Comparison of ENCODE assay signal across 1 mouse cellular context in the genomic region with DNA sequence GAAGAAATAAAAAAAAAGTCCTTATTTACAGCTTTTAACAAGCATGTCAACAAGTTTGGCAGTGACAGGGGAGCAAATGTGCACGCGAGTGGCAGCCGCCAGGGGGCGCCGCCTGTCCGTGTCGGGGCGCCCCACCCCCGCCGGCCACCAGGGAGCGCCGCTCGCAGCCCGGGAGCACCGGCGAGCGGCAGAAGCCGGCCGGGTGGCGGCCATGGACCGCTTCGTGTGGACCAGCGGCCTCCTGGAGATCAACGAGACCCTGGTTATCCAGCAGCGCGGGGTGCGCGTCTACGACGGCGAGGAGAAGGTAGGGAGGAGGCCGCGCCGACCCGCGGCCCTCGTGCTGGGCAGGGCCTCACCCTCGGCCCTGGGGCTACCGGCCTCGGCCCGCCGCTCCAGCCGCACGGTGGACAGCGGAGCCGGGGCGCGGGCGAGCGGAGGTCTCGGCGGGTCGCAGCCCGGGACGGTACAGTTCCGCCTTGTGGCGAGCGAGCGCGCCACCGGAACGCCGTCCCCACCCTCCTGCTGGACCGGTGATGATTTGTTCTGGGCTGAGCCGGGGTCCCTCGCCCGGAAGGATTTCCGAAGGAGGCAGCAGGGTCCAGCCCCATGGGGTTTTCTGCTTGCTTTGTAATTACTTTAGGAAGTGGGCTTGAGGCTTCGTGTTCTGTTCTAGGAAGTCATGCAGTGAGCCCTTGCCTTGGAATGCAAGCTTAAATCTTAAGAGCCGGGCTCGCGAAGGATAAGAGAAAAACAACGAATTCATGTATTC.
TF ChIP-seq lines count a peak whose summit lies in the region.

A gene (plus strand): TSS at position 150 of the 772 bp plus-strand sequence.

TF ChIP-seq in MEL, 35 proteins besides CTCF, POLR2A, EP300 and RAD21 (continued from another document):
- TF ChIP-seq USF2 (IDR thresholded peaks at IDR 0.05; ENCODE audit: borderline replicate concordance in 1 of 2, insufficient read depth in 1 of 2, low read depth in 1 of 2, low read length in 2 of 2) (no peak), TAL1 (IDR thresholded peaks at IDR 0.05; ENCODE audit: low read length) (no peak), USF1 (IDR thresholded peaks at IDR 0.05; ENCODE audit: low read depth, low read length) (no peak), BHLHE40 (IDR thresholded peaks at IDR 0.05; ENCODE audit: borderline replicate concordance, low read depth, low read length) (no peak; the same call in 1 of the 2 replicates), POLR2AphosphoS5 (IDR thresholded peaks at IDR 0.05; ENCODE audit: borderline replicate concordance, low read depth, low read length) (no peak), MEF2A (IDR thresholded peaks at IDR 0.05; ENCODE audit: extremely low read depth, insufficient replicate concordance, low read depth, low read length, poor library complexity, severe bottlenecking) (no peak)
